In genomic region chr8:77401934-77402333, GRCm38 (mm10) we compare ENCODE assay signal across 21 mouse cellular contexts.
"Had no signal": no experiment of that assay in that cellular context is flagged by ENCODE, and none has a peak within 500 bp of the region (broad histone marks: within the 10 kb centered on the region; RNA-seq: fewer than 3 reads in every experiment).

No protein-coding gene starts in this region.

- H3K4me3 ChIP-seq: lung, embryonic 15.5 days; midbrain, embryonic 10.5 days; midbrain, embryonic 12.5 days; myocyte; neural tube, embryonic 13.5 days; neural tube, embryonic 15.5 days had no signal

- H3K27me3 ChIP-seq: lung, embryonic 15.5 days; midbrain, embryonic 12.5 days; neural tube, embryonic 13.5 days; neural tube, embryonic 15.5 days had no signal

- H3K9me3 ChIP-seq: neural tube, embryonic 15.5 days had no signal

- H3K4me2 ChIP-seq: lung, embryonic 15.5 days; midbrain, embryonic 12.5 days; neural tube, embryonic 13.5 days; neural tube, embryonic 15.5 days had no signal

- H3K9ac ChIP-seq: liver, postnatal 0 days; lung, embryonic 15.5 days; midbrain, embryonic 12.5 days; neural tube, embryonic 13.5 days; neural tube, embryonic 15.5 days had no signal

- H3K27ac ChIP-seq: lung, embryonic 15.5 days; midbrain, embryonic 10.5 days; midbrain, embryonic 12.5 days; neural tube, embryonic 13.5 days; neural tube, embryonic 15.5 days had no signal

- DNase-seq: liver, postnatal 0 days; lung, adult 2 months; lung, postnatal 14 days; lung, postnatal 4 days; midbrain, embryonic 14.5 days; retina, postnatal 1 day; right cerebral cortex, adult 18-20 months; right cerebral cortex, postnatal 25 days; right cerebral cortex, postnatal 4 days; spleen, adult 18-20 months; thymus, adult 18-20 months; thymus, postnatal 14 days; thymus, postnatal 36 days had no signal

- H3K4me1 ChIP-seq: lung, embryonic 15.5 days; neural tube, embryonic 13.5 days; neural tube, embryonic 15.5 days had no signal

- ATAC-seq: liver, postnatal 0 days; lung, postnatal 0 days; midbrain, embryonic 16.5 days had no signal
